Mouse (Mus musculus): Measurements from ENCODE around the gene Clcn1.

The Clcn1 gene

DNA sequence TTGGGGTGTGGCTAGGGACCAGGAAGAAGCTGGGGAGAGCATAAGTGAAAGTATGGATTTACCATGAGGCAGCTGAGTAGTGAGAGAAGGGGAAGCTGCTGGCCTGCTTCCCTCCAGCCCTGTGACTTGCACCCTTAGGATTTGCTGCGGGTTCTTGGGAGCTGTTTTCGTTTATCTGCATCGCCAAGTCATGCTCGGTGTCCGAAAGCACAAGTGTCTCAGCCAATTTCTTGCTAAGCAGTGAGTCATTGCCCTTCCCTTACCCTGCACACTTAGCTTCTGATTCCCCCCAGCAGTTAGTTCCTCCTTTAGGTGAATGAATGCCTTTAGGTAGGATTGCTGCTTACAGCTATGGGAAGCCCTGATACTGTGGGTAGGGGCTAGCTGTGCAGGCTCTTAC is 12.9 kb downstream of the Clcn1 start:
- DNase-seq (ENCODE audit: extremely low spot score), result no peak

DNA sequence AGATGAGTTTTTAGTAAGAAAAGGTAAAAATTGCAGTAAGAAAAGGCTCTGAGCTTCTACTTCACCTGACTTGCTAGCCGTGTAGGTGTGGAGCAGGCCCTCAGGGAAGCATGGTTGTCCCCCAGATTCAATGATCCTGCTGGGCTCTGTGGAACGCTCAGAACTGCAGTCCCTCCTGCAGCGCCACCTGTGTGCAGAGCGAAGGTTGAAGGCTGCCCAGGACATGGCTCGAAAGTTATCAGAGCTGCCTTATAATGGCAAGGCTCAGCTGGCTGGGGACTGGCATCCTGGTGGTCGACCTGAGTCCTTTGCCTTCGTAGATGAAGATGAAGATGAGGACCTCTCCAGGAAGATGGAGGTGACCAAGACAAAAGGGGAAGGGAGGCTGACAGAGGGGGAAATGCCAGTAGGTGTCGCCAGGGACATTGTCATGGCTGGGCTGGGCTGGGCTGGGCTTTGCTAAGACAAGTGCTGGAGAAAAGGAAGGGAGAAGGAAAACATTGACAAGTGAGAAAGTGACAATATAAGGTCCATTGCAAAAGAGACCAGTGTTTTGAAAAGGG is 23.4 kb downstream of the Clcn1 start:
- DNase-seq (ENCODE audit: extremely low spot score), result no peak

DNA sequence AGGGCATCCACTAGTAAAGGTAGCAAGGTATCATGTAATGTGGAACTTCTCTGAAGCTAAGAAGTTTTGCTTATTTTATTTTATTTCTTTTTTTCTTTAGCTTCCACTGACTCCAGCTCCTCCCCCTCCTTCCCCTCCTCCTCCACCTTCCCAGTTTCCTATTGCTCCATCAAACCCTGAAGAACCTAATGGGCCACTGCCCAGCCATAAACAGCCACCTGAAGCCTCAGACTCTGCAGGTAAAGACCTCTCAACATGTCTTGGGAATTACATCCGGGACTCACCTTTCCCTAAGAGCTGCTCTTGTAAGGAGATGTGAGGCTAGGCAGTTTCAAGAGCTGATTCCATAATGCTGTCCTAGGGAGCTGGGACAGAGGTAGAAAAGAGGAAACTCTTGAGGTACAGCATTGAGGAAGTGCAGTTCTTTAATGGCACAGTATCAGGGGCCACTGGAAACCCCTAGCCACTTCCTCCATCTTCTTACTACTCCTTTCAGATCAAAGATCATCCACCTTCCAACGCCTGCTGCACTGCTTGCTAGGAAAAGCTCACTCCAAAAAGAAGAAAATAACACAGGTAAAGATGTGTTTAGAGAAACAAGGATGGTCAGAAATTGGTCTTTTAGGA is 24.1 kb downstream of the Clcn1 start:
- no peak for DNase-seq (ENCODE audit: extremely low spot score)

DNA sequence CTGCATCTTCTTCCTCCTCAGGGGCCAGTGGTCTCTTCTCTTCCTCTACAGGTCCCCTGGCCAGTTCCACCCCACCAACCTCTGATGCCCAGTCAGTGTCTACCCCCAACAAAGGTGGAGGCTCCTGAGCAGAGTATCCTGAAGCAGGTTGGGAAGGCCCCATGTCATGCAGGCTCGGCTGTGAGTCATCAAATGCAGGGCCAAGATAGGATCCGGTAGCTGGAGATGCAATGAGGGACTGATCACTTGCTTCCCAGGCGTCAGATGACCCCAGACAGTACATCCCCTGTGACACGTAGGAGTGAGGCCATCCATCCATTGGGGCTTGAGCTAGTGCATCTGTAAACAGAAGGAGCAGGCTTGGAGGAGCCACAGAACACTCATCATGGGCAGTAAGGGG is 31.8 kb downstream of the Clcn1 start:
- DNase-seq (ENCODE audit: extremely low spot score), result no peak

DNA sequence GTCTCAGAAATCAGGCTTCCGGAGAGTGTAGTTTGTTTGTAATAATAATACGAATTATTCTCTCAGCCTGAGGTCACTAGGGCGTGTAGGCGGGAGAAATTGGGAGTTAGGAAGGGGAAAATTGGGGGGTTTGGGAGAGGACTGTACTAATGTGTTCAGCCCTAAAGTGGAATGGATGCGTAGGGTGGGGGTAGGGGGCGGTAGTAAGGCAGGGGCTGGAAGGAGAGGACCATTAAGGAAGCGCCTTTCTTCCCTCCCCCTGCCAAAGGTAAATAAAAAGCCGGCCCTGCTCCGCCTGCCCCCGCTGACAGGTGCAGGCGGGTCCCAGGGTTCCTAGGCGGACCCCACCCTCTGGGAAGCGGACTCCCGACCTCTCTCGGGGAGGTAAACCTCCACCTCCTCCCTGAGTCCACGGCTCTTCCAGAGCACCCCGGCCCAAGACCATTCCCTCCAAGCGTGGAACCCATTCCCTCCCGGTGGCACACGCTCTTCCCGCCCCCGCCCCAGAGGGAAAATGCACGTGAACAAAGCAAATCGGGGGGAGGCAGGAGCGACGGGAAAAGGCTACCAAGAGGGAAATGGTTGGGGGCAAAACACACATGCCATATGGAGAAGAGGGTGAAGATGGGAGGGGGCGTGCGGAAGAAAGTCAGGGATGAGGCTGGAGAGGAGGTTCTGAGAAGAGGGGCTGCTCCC is 37.0 kb downstream of the Clcn1 start:
- peak; percentile 6 for DNase-seq (ENCODE audit: extremely low spot score)

DNA sequence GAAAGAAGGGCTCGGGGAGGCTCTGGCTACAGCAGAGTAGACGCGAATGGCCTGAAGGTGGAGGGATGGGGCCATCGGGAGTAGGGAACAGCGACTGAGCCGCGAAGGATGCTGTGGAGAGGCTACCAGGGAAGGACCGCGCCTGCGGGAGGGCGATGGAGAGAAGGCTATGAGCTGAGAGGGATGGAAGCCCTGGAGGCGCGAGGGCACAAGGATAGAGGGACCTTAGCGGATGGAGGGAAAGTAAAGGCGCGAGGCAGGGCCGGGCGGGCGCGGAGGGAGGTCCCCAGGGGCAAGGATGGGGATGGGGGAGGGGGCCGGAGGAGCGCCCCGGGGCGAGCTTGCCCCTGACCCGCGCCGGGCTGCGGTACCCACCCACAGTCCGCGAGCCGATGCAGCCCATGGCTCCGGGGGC is 37.6 kb downstream of the Clcn1 start:
- peak; percentile 64 for DNase-seq (ENCODE audit: extremely low spot score)

DNA sequence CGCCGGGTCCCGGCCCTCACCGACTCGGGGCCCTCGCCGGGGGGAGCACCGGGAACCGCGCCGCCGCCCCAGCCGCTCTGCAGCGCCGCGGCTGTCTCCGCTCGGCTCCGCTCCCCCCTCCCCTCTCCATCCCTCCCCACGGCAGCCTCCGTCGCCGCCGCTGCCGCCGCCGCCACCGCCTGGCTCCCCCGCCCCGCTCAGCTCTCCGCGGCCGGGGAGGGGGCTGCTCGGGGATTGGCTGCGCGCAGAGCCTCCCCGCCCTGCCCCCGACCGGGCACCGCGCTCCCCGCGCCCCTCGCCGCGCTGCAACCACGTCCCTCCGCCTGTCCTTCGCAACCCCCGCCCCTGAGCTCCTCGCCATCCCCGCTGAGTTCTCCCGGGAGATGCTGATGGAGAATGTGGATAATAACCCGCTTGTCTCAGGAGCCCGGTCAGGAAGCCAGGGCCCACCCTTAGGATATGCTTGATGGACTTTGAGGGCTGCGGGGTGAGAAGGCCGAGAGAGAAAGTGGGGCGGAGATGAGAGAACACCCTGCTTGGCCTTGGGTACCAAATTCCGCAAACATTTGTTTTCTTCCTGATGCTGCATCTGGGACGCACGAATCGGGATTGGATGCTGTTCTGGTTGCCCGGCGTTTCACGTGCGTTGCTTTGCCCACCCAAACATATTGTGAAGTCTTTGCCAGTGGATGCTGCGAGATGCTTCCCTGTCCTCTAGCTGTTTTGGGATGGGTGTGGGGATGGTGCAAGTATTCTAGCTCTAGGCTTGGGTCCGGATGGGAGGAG is 38.2 kb downstream of the Clcn1 start, which contains the start of gene Fam131b:
TSS of gene Fam131b (minus strand) at position 162 of the 786 bp plus-strand sequence.
- DNase-seq (ENCODE audit: extremely low spot score), result peak; percentile 71

DNA sequence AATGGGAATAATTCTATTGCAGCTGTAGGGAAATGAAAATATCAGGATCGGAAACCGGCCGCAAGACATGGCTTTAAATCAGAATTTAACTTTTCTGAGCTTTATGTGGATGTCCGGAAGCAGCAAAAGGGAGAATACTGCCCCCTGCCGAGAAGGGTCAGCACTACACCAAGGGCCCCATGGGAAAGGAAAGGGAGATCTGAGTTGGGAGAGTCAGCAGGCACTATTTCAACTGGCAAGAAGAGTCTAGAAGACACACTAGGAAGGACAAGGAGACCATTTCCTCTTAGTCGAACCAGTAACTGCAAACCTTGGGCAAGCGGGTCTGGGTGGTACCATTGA is 38.8 kb downstream of the Clcn1 start:
- peak; percentile 86 for DNase-seq (ENCODE audit: extremely low spot score)

DNA sequence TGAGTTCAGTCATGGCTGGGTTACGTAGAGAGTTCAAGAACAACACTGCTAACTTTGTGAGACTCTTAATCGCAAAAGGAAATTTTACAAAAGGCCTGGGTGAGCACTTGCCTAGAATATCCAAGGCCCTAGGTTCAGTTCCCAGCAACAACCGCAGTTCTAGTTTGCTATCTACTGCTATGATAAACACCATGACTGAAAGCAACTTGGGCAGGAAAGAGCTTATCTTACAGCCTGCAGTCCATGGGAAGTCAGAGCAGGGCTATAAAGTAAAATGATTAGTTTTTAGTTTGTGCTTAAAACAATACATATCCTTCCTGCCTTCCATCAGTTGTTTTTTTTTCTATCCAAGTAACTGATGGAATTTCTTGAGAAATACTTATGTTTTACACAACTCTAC is 40.0 kb downstream of the Clcn1 start:
- no peak for DNase-seq (ENCODE audit: extremely low spot score)

DNA sequence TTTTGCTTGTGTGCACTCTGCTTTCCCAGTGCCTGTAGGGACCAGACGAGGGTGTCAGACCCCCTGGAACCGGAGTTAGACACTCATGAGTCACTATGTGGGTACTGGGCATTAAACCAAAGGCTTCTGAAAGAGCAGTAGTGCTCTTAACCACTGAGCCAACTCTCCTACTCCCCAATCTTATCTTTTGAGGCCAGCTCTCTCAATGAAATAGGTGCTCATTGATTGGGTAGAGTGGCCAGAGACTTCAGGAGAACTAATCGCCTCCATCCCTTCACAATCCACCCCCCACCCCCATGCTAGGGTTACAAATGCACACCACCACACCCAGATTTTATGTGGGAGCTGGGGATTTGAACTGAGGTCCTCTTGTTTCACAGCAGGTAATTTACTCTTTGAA is 42.3 kb downstream of the Clcn1 start:
- DNase-seq (ENCODE audit: extremely low spot score), result no peak

DNA sequence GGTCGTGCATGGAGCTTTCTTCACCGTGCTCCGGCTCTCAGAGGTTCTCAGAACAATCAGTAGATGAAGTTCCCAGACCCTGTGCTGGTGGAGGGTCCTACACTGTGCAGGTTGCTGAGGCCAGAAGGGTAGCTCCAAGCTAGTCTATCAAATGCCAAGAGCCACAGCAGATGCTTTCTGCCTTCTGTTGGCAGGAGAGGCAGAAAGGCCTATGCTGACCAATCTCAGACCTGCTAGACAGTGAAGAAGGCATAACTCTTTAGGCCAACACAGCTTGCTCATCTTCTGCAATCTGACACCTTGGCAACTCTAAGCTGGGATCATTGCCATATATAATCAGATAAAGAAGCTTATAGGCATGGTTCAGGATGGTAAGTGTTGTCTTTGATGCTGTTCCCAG is 43.7 kb downstream of the Clcn1 start:
- no peak for DNase-seq (ENCODE audit: extremely low spot score)

DNA sequence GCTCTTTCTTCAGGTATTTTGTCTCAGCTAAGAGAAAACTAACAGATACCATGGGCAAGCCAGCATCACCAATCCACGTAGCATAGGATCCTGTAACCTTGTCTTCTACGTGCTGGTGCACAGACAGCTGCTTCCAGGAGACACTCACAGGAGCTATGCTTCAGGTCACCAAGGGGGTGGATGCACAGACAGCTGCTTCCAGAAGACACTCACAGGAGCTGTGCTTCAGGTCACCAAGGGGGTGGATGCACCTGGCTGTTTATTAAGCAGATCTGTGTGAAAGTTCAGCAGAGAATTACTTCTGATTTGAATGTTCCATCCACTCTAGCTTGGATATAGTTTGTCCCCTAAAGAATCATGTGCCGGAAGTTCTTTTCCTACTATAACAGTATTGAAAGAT is 44.5 kb downstream of the Clcn1 start:
- no peak for DNase-seq (ENCODE audit: extremely low spot score)

DNA sequence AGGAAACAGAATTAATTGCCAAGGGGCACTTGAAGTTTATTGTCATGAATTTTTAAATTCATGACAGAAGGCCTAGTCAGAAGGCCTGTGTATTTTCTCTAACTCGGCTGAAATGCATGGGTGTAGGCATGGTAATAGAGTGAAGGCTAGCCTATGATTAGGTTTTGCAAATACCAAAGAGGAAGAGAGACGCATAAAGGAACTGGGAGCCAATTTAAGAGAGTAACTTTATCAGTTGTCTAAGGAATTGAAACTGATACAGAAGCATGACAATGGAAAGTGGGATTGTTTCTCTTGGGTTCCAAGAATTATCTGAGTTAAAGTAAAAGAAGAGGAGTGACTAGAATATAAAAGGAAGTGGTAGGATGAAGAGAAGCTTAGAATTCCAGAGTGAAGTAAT is 52.7 kb downstream of the Clcn1 start:
- DNase-seq (ENCODE audit: extremely low spot score), result no peak

DNA sequence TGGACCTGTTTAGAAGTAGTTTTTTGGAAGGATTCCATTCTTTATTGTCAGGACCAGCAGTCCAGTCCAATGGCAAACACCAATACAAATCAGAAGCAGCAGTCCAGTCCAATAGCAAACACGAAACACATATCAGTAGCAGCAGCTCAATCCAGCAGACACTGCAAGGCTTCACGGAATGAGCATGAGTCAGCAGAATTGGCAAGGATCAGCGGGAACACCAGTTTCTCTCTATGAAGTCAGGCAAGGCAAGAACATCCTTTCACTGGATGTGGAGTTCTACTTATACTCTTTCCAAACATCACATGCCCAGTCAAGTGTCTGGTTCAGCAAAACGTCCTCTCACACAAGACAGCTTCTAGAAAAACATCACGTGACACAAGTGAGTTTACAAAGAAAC is 53.5 kb downstream of the Clcn1 start:
- DNase-seq (ENCODE audit: extremely low spot score), result no peak

DNA sequence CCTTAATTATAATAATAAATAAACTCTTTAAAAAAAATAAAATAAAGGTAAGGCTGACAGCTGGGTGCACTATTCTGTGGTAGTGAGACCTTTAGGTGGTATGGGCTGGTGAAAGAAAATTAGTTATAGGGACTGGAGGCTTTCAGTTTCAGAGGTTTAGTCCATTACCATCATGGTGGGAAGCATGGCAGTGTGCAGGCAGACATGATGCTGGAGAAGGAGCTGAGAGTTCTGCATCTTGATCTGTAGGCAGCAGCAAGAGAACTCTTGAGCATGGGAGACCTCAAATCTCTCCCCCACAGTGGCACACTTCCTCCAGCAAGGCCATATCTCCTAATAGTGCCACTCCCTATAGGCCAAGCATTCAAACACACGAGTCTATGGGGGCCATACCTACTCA is 55.7 kb downstream of the Clcn1 start:
- DNase-seq (ENCODE audit: extremely low spot score), result no peak

DNA sequence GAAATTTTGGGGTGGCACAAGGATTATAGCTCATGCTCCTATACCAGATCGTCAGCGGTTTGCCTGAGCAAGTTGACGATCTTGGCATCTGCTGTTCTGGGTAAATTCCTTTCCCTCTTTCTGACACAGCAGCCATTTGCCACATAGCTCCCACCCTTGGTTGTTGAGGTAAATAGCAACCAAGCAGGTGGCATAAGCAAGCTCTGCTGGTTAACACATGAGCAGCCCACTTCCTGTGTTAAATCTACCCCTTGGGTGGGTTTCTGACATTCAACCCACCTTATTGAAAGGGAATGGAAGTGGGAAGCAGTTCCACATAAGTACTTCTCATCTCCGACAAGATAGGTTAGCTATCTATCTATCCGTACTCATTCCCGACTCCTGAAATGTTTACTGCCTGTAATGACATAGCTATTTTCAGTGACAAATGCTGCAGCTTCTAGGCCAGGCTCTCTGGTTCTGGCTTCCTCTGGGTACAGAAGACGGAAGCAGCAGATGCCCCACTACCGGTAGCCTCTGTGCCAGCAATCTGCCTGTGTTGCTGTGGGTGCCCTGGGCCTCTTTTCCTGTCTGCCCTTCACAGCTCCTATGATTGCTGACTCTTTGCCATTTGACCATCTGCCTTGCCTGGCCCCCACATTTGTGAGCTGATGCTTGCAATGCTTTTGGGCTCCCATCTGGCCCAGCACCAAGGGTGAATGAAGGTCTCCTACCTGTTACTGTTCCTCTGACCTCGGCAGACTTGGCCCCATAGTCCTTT is 57.1 kb downstream of the Clcn1 start:
- DNase-seq (ENCODE audit: extremely low spot score), result no peak

DNA sequence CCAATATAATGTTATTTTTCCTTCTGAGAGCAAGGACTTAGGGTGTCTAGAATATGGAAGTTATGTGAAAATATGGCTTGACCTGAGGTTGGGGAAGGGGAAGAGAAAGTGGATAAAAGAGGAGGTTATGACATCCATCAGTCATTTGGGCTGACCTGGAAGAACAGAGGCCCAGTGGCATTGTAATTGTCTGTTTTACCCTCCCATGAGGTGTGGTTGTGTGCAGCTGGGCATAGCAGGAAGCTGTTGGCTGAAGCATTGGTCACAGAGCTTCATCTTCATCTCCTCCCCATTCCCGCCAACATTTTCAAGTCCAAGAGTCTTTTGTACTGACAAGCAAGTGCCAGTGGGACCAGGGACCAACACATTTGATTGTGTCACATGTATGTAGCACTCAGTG is 57.8 kb downstream of the Clcn1 start:
- DNase-seq (ENCODE audit: extremely low spot score), result no peak

DNA sequence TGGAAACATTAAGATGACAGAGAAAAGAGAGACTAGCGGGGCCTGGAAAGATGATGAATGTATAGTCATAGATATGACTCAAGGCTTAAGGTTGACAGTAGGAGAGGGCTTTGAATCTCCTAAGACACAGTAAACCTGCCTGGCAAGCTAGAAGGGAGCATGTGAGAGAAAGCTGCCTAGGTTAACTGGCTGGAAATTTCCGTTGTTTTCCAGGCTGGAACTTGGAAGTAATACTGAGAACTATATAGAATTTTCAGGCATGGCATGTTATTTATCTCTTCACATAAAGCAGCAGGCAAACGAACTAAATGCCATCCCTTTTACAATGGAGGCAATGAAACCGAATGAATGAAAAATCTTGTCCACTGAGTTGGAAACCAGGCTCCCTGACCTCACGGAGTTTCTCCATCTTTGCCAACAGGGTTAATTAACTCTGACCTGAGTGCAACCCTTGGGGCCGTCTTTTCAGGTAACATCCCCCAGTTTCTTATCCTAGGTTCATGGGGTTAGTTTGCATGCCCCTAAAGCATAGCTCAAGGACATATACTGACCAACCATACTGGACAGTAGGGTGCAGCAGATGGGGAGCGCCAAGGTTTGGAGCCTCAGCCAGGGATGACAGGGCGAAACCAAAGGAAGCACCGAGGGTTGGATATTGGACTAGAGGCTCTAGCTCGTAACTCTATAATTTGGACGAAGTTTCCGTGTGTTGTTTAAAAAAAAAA is 62.0 kb downstream of the Clcn1 start:
- no peak for DNase-seq (ENCODE audit: extremely low spot score)

DNA sequence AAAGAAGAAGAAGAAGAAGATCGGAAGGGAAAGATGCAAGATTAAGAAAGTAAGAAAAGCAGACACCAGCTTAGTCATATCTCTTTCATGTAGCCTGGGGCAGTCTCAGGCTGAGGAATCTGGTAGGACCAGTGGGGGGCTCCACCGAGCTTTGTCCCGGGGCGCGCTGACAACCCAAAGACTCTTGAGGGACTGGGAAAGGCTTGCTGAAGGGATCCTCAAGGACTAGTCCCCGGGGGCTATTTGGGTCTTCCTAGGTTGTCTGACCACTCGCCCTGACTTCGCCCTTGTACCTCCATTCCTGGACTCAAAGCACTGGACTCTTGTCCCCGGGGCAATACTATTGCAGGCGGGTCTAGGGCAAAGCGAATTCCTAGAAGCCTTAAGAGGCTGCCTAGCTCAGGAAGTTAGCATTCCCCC is 62.5 kb downstream of the Clcn1 start:
- peak; percentile 69 for DNase-seq (ENCODE audit: extremely low spot score)

DNA sequence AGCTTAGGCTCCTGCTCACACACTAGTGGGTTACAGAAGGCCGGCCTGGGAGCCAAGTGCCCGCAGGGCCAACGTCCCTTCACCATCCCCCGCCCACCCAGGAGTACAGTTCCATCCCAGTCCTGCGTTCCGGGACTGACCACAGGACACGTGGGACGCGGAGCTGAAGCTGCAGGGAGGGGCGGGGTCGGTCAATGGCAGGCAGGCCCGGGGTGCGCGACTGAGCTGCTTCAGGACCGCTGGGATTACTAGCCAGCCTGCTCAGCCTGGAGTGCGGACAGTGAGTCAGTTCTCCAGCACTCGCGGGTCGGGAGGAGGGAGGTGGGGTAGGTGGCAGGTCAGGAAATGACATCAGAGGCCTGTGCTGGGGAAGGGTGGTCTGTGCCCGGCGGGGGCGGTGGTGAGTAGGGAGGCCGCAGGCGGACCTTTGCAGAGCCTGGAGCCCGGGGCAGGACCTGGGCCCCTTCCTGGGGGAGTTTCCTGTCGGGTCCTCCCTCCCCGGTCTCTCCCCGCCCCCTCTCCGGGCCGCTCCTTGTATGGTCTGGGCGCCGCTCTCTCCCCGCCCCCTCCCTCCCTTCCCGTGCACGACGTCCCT is 63.0 kb downstream of the Clcn1 start, which contains the start of gene Zyx:
TSS of gene Zyx (plus strand) at position 205 of the 595 bp plus-strand sequence.
- peak; percentile 97 for DNase-seq (ENCODE audit: extremely low spot score)
